Mouse (Mus musculus) heart, embryonic 13.5 days (tissue): Measurements from ENCODE around the gene Mrpl2. TPM values are rescaled to one million over a fixed set of nuclear protein-coding genes. Genes with fewer than 3 reads are reported as not detected.

Experiments used
- ATAC-seq: fragments of 200-750 bp; cut with Nextera tagmentation; 2 replicates; pipeline ENCODE4 v1.8.0; 2017; ENCODE audit warnings: moderate TSS enrichment; ENCODE audit not compliant: insufficient number of reproducible peaks, low FRiP score, low TSS enrichment; ENCODE audit errors: extremely low read depth
- H3K27ac ChIP-seq: fragments of 300-500 bp; sonication (generic); replicated peaks from 2 replicates; pipeline ENCODE4 v1.5.1; 2015; ENCODE audit warnings: moderate library complexity, mild to moderate bottlenecking, inconsistent platforms
- H3K27me3 ChIP-seq: fragments of 300-500 bp; sonication (generic); replicated peaks from 2 replicates; pipeline ENCODE4 v1.6.1; 2015; ENCODE audit warnings: mild to moderate bottlenecking, inconsistent platforms
- H3K36me3 ChIP-seq: fragments of 300-500 bp; sonication (generic); 2 replicates; pipeline ENCODE4 v1.6.1; 2015; ENCODE audit warnings: mild to moderate bottlenecking, inconsistent platforms
- H3K4me1 ChIP-seq: fragments of 300-500 bp; sonication (generic); 2 replicates; pipeline ENCODE4 v1.6.1; 2015; ENCODE audit warnings: inconsistent platforms
- H3K4me2 ChIP-seq: fragments of 300-500 bp; sonication (generic); 2 replicates; pipeline ENCODE4 v1.6.1; 2015; ENCODE audit warnings: inconsistent platforms, mild to moderate bottlenecking, moderate library complexity
- H3K4me3 ChIP-seq: fragments of 300-500 bp; sonication (generic); 2 replicates; pipeline ENCODE4 v1.5.1; 2015; ENCODE audit warnings: moderate library complexity, mild to moderate bottlenecking, inconsistent platforms
- H3K9ac ChIP-seq: fragments of 300-500 bp; sonication (generic); 2 replicates; pipeline ENCODE4 v1.6.1; 2015; ENCODE audit warnings: inconsistent platforms, mild to moderate bottlenecking, moderate library complexity
- H3K9me3 ChIP-seq: fragments of 300-500 bp; sonication (generic); 2 replicates; pipeline ENCODE4 v1.6.1; 2016; ENCODE audit warnings: inconsistent platforms
- WGBS: fragments of 180-500 bp; shearing (Covaris S2); methylation state at CpG from one replicate; pipeline ENCODE4 v1.1.7; 2015; ENCODE audit warnings: mixed read lengths; 5-methylcytosine and 5-hydroxymethylcytosine counted together
- polyA plus RNA-seq: library from polyadenylated mRNA; unstranded; fragments of >200 nt; fragmentation: Nextera tagmentation; extraction: Ambion mirVana; gene quantifications from 2 replicates; pipeline ENCODE4 v1.2.1, GENCODE M21; 2015

Gene Mrpl2
- polyA plus RNA-seq, 1 experiment from 2014 or later, result 98.0 TPM

GRCm38 (mm10) chr17:46690665-46691064, 44.6 kb downstream of the Mrpl2 start:
- 63% methylated on average over 12 of the region's 12 CpGs for WGBS

GRCm38 (mm10) chr17:46691390-46691789, 45.4 kb downstream of the Mrpl2 start:
- H3K36me3 ChIP-seq, result peaks cover 44% of the 10 kb centered on the region
- no peak overlapping the region for H3K4me3 ChIP-seq
- H3K27me3 ChIP-seq, result no peaks in the 10 kb centered on the region
- no peak overlapping the region for H3K4me2 ChIP-seq
- H3K9me3 ChIP-seq, result no peaks in the 10 kb centered on the region
- no peak overlapping the region for H3K9ac ChIP-seq
- WGBS, result 92% methylated on average over 2 of the region's 2 CpGs
- H3K4me1 ChIP-seq, result 0 out of 2 replicates have a peak, but pooled peaks cover 4% of the 10 kb centered on the region
- H3K27ac ChIP-seq, result no peak overlapping the region
- ATAC-seq, result no peak

More at GRCm38 (mm10) chr17:46690665-46691064, 44.6 kb downstream of the Mrpl2 start:
- H3K9me3 ChIP-seq, result no peaks in the 10 kb centered on the region
- ATAC-seq, result no peak
- no peak overlapping the region for H3K27ac ChIP-seq
- H3K4me2 ChIP-seq, result no peak overlapping the region
- no peak overlapping the region for H3K4me3 ChIP-seq
- H3K9ac ChIP-seq, result no peak overlapping the region
- H3K4me1 ChIP-seq, result 0 out of 2 replicates have a peak, but pooled peaks cover 4% of the 10 kb centered on the region
- H3K27me3 ChIP-seq, result no peaks in the 10 kb centered on the region
- peaks cover 48% of the 10 kb centered on the region for H3K36me3 ChIP-seq

- no peak overlapping the region for H3K9ac ChIP-seq
- no peak overlapping the region for H3K4me2 ChIP-seq
- H3K27ac ChIP-seq, result no peak overlapping the region
- ATAC-seq, result no peak
- H3K36me3 ChIP-seq, result peaks cover 37% of the 10 kb centered on the region
- H3K9me3 ChIP-seq, result no peaks in the 10 kb centered on the region
- H3K4me1 ChIP-seq, result 0 out of 2 replicates have a peak, but pooled peaks cover 8% of the 10 kb centered on the region
- 85% methylated on average over 1 of the region's 1 CpGs for WGBS
- H3K4me3 ChIP-seq, result no peak overlapping the region
- no peaks in the 10 kb centered on the region for H3K27me3 ChIP-seq
These were observed 48.6 kb downstream of the Mrpl2 start for GRCm38 (mm10) chr17:46694517-46695063.

GRCm38 (mm10) chr17:46698515-46698914, 52.5 kb downstream of the Mrpl2 start:
- peaks cover 26% of the 10 kb centered on the region for H3K36me3 ChIP-seq
- no peak overlapping the region for H3K4me2 ChIP-seq
- H3K4me1 ChIP-seq, result peaks cover 26% of the 10 kb centered on the region
- H3K9ac ChIP-seq, result no peak overlapping the region
- no peak overlapping the region for H3K4me3 ChIP-seq
- no peaks in the 10 kb centered on the region for H3K27me3 ChIP-seq
- no peak overlapping the region for H3K27ac ChIP-seq
- H3K9me3 ChIP-seq, result no peaks in the 10 kb centered on the region
- no peak for ATAC-seq
- WGBS, result 78% methylated on average over 6 of the region's 6 CpGs

GRCm38 (mm10) chr17:46699245-46699644, 53.2 kb downstream of the Mrpl2 start:
- Histone ChIP-seq H3K4me1 (peaks cover 33% of the 10 kb centered on the region), H3K27me3 (no peaks in the 10 kb centered on the region), H3K9ac (no peak overlapping the region), H3K9me3 (no peaks in the 10 kb centered on the region), H3K36me3 (peaks cover 26% of the 10 kb centered on the region), H3K4me3 (no peak overlapping the region), H3K4me2 (no peak overlapping the region), H3K27ac (no peak overlapping the region)
- no peak for ATAC-seq
- WGBS, result 76% methylated on average over 5 of the region's 5 CpGs

Other genes starting within 250 kb of the Mrpl2 start
- 1.2 TPM in 2 replicates for gene Crip3, start 217.3 kb upstream of the Mrpl2 start, polyA plus RNA-seq
- not detected in 2 replicates for gene Slc22a7, start 207.8 kb upstream of the Mrpl2 start, polyA plus RNA-seq
- 0.10 and 0.12 TPM in 2 replicates for gene Ttbk1, start 158.6 kb upstream of the Mrpl2 start, polyA plus RNA-seq
- 24.7 and 32.5 TPM in 2 replicates for gene Dnph1, start 149.5 kb upstream of the Mrpl2 start, polyA plus RNA-seq
- gene Cul9, start 99.8 kb upstream of the Mrpl2 start, polyA plus RNA-seq, result 4.5 and 5.0 TPM in 2 replicates
- 11.6 and 13.1 TPM in 2 replicates for gene Srf, start 90.1 kb upstream of the Mrpl2 start, polyA plus RNA-seq
- gene Ptk7, start 16.7 kb upstream of the Mrpl2 start, polyA plus RNA-seq, result 49.3 and 52.6 TPM in 2 replicates
- 18.6 and 20.5 TPM in 2 replicates for gene Klc4, start 207 bp upstream of the Mrpl2 start, polyA plus RNA-seq
- 41.1 and 41.4 TPM in 2 replicates for gene Cul7, start 4.1 kb downstream of the Mrpl2 start, polyA plus RNA-seq
- 37.6 and 40.3 TPM in 2 replicates for gene Rrp36, start 28.1 kb downstream of the Mrpl2 start, polyA plus RNA-seq
- gene Mea1, start 32.6 kb downstream of the Mrpl2 start, polyA plus RNA-seq, result 122 and 142 TPM in 2 replicates
- 136 and 148 TPM in 2 replicates for gene Klhdc3, start 34.7 kb downstream of the Mrpl2 start, polyA plus RNA-seq
- 54.9 and 57.7 TPM in 2 replicates for gene Ppp2r5d, start 58.9 kb downstream of the Mrpl2 start, polyA plus RNA-seq
- gene Pex6, start 65.2 kb downstream of the Mrpl2 start, polyA plus RNA-seq, result 11.6 and 12.2 TPM in 2 replicates
- 1.5 and 2.0 TPM in 2 replicates for gene Gnmt, start 82.9 kb downstream of the Mrpl2 start, polyA plus RNA-seq
- gene Cnpy3, start 106.0 kb downstream of the Mrpl2 start, polyA plus RNA-seq, result 47.7 and 52.8 TPM in 2 replicates
- 0.23 and 0.44 TPM in 2 replicates for gene Ptcra, start 117.5 kb downstream of the Mrpl2 start, polyA plus RNA-seq
- gene 2310039H08Rik, start 126.4 kb downstream of the Mrpl2 start, polyA plus RNA-seq, result 48.8 and 56.9 TPM in 2 replicates
- 85.1 and 101 TPM in 2 replicates for gene Rpl7l1, start 136.4 kb downstream of the Mrpl2 start, polyA plus RNA-seq
- gene Bicral, start 212.3 kb downstream of the Mrpl2 start, polyA plus RNA-seq, result 3.0 and 3.4 TPM in 2 replicates
- gene Tbcc, start 244.5 kb downstream of the Mrpl2 start, polyA plus RNA-seq, result 39.3 and 39.8 TPM in 2 replicates